Mouse (Mus musculus) liver, postnatal 0 days (tissue): ENCODE data around the gene Itpk1. TPM values are rescaled to one million over a fixed set of nuclear protein-coding genes. Genes with fewer than 3 reads are reported as not detected.

Experiments used
- ATAC-seq: fragments of 200-750 bp; cut with Nextera tagmentation; 2 replicates; pipeline ENCODE4 v1.8.0; 2017; ENCODE audit warnings: mild to moderate bottlenecking, moderate library complexity
- DNase-seq: peaks from one replicate; pipeline ENCODE4 v3.0.0-alpha.2; 2016
- H3K27ac ChIP-seq: fragments of 300-500 bp; sonication (generic); 2 replicates; pipeline ENCODE4 v1.5.1; 2014; ENCODE audit warnings: antibody characterized with exemption, moderate library complexity, mild to moderate bottlenecking, low read depth
- H3K27me3 ChIP-seq: fragments of 300-500 bp; sonication (generic); 2 replicates; pipeline ENCODE4 v1.6.1; 2014; ENCODE audit warnings: low read length, control low read depth, mixed read lengths; ENCODE audit not compliant: insufficient read depth
- H3K36me3 ChIP-seq: fragments of 300-500 bp; sonication (generic); replicated peaks from 2 replicates; pipeline ENCODE4 v1.6.1; 2014; ENCODE audit warnings: mild to moderate bottlenecking, control low read depth, low read length, moderate library complexity, mixed read lengths; ENCODE audit not compliant: insufficient read depth
- H3K4me1 ChIP-seq: fragments of 300-500 bp; sonication (generic); 2 replicates; pipeline ENCODE4 v1.6.1; 2014; ENCODE audit warnings: antibody characterized with exemption, mild to moderate bottlenecking, control low read depth; ENCODE audit not compliant: insufficient read depth
- H3K4me2 ChIP-seq: fragments of 300-500 bp; sonication (generic); 2 replicates; pipeline ENCODE4 v1.6.1; 2014; ENCODE audit warnings: low read depth, mild to moderate bottlenecking, low read length, moderate library complexity, mixed read lengths
- H3K4me3 ChIP-seq: fragments of 300-500 bp; sonication (generic); 2 replicates; pipeline ENCODE4 v1.5.1; 2014; ENCODE audit warnings: low read depth, low read length
- H3K9ac ChIP-seq: fragments of 300-500 bp; sonication (generic); replicated peaks from 2 replicates; pipeline ENCODE4 v1.6.1; 2014; ENCODE audit warnings: mild to moderate bottlenecking, moderate library complexity
- H3K9me3 ChIP-seq: fragments of 300-500 bp; sonication (generic); 2 replicates; pipeline ENCODE4 v1.6.1; 2016; ENCODE audit warnings: mild to moderate bottlenecking, control low read depth, low read length, mixed read lengths
- CTCF ChIP-seq: sonication (generic); IDR thresholded peaks from 2 replicates; pipeline ENCODE4 v1.5.1; 2016; ENCODE audit warnings: antibody characterized with exemption, low read depth
- EP300 ChIP-seq: IDR thresholded peaks from 2 replicates; pipeline ENCODE4 v1.6.1; 2016; ENCODE audit warnings: antibody characterized with exemption, low read depth, mild to moderate bottlenecking
- WGBS: fragments of 180-500 bp; shearing (Covaris S2); extraction: QIAGEN DNeasy Blood & Tissue Kit; methylation state at CpG from one replicate; pipeline ENCODE4 v1.1.7; 2014; ENCODE audit not compliant: insufficient replicate concordance; 5-methylcytosine and 5-hydroxymethylcytosine counted together
- microRNA counts: library from miRNA; unstranded; fragments of <30 nt; microRNA quantifications from one replicate; lab custom pipeline; 2015
- microRNA-seq: library from miRNA; unstranded; fragments of <30 nt; microRNA quantifications from one replicate; pipeline ENCODE4, GENCODE M21; 2016
- polyA plus RNA-seq: library from polyadenylated mRNA; unstranded; fragments of >200 nt; fragmentation: Nextera tagmentation; extraction: Ambion mirVana; gene quantifications from 2 replicates; pipeline ENCODE4 v1.2.1, GENCODE M21; 2015

Itpk1 gene
- polyA plus RNA-seq, 1 experiment from 2014 or later = 3.6 TPM

DNA sequence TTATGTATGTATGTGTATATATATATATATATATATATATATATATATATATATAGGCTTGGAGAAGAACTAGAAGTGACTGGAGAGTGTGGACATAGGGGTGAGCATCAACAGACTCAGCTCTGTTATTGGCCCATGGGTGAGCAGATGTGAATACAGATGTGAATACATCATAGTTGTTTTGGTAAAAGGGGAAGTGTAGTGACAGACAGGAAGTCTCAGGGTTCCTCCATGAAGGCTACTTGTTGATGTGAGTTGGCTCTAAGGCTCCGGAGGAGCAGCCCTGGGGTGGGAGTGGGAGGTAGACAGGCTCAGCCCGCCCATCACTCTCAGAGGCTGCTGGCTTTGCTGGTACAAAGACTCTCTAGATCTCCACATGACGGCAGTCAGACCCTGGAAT is 180.5 kb downstream of the Itpk1 start:
- no peaks in the 10 kb centered on the region for H3K4me1 ChIP-seq

DNA sequence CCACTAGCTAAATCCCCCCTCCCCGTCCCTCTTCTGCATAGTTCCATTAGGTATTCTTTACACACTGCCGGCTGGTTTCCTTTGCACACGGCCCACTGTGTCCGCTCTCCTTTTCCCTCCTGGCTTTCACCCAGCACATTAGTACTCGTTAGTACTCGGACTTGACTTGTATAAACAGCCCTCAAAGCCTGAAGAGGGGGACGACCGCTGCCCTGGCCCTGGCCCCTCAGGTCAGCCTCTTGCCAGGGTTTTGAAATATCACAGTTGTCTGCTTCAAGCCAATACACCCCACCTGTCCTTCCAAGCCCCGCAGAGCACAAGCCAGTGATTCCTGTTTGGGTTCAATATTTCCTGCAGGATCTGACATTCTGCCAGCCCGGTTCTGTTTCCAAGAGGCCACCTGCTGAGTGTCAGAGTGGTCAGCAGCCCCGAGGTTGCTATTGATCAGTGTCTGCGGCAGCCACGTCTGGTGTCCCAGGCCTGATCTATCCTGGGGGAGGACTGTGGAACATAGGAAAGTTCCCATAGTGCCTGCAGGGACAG is 182.9 kb downstream of the Itpk1 start:
- Histone ChIP-seq H3K9me3 (no peaks in the 10 kb centered on the region), H3K36me3 (no peaks in the 10 kb centered on the region), H3K9ac (no peak overlapping the region), H3K27ac (0 out of 2 replicates have a peak overlapping the region, but pooled peaks have one; percentile 16), H3K4me2 (peak overlapping the region; percentile 16; the same call in 1 of the 2 replicates), H3K4me3 (no peak overlapping the region), H3K27me3 (no peaks in the 10 kb centered on the region), H3K4me1 (no peaks in the 10 kb centered on the region)
- DNase-seq (peak; percentile 34), ATAC-seq (peak; percentile 48; the same call in 1 of the 2 replicates)
- TF ChIP-seq EP300 = no peak
- no peak for TF ChIP-seq CTCF
- WGBS = 49% methylated on average over 13 of the region's 13 CpGs

More for the DNA sequence above, 180.5 kb downstream of the Itpk1 start:
- ATAC-seq (no peak), DNase-seq (no peak)
- WGBS = 36% methylated on average over 3 of the region's 3 CpGs
- no peak overlapping the region for H3K4me3 ChIP-seq
- TF ChIP-seq CTCF (no peak), EP300 (no peak)
- no peaks in the 10 kb centered on the region for H3K9me3 ChIP-seq
- no peaks in the 10 kb centered on the region for H3K27me3 ChIP-seq
- H3K4me2 ChIP-seq = no peak overlapping the region
- no peak overlapping the region for H3K27ac ChIP-seq
- H3K9ac ChIP-seq = no peak overlapping the region
- H3K36me3 ChIP-seq = no peaks in the 10 kb centered on the region

DNA sequence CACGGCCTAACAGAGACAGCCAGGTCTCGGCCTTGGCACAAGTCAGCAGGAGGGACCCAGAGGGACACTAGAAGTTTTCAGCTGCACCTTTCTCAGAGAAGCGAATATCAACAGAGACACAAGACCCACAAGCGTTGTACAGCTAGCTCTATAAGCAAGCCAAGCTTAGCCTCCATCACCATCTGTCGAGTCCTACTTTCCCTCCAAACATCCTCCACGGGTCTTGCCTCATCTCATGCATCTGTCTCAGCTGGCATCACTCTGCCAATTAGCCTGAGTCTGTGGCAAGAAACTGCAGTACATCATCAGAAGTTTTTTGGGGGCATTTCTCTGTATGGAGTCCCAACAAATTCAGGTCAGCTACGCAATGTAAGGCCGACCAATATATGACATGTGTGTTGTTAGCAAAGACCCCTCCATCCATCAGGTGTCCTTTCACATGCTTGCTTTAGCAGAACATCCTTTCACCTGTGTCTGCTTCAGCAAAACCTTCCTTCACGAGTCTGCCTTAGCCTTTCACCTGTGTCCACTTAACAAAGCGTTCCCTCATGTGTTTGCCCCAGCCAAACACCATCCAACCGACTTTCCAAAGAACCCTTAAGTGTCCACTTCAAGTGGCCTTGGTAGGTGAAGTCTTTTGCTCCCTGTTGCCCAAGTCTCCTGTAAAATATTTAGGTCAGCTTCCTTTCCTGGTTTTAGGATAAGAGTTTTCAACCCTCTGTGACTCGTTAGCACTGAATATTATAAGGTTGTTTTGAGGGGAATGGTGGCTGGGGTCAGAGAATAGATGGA is 184.6 kb downstream of the Itpk1 start:
- no peak for TF ChIP-seq CTCF
- TF ChIP-seq EP300 = no peak
- no peak overlapping the region for H3K9ac ChIP-seq
- no peaks in the 10 kb centered on the region for H3K4me1 ChIP-seq
- 77% methylated on average over 12 of the region's 12 CpGs for WGBS
- H3K27ac ChIP-seq = no peak overlapping the region
- no peaks in the 10 kb centered on the region for H3K36me3 ChIP-seq
- H3K4me2 ChIP-seq = no peak overlapping the region
- H3K9me3 ChIP-seq = no peaks in the 10 kb centered on the region
- ATAC-seq = no peak
- no peaks in the 10 kb centered on the region for H3K27me3 ChIP-seq
- H3K4me3 ChIP-seq = no peak overlapping the region
- DNase-seq = no peak

MicroRNAs within 50 kb of the gene (microRNA counts, 519-probe panel; counts per million panel counts)
- not detected for microRNA mmu-miR-1936 (lab: Ali Mortazavi, UCI)

Small RNA genes lying within 50 kb of the gene (microRNA-seq; reads per million reads assigned to microRNA genes)
- gene Mir1936 = not detected

Other genes starting within 250 kb of the Itpk1 start
- 16.5 and 16.7 TPM in 2 replicates for gene Golga5, start 235.8 kb downstream of the Itpk1 start, polyA plus RNA-seq
- 0.45 and 0.83 TPM in 2 replicates for gene Chga, start 150.0 kb downstream of the Itpk1 start, polyA plus RNA-seq
- gene Moap1, start 38.7 kb upstream of the Itpk1 start, polyA plus RNA-seq = 4.2 and 4.9 TPM in 2 replicates
- 5.6 and 5.8 TPM in 2 replicates for gene Tmem251, start 38.8 kb upstream of the Itpk1 start, polyA plus RNA-seq
- gene Gm28051, start 52.8 kb upstream of the Itpk1 start, polyA plus RNA-seq = not detected in 2 replicates
- gene Gon7, start 52.9 kb upstream of the Itpk1 start, polyA plus RNA-seq = 10.8 and 13.0 TPM in 2 replicates
- 11.5 and 12.5 TPM in 2 replicates for gene Ubr7, start 53.0 kb upstream of the Itpk1 start, polyA plus RNA-seq
- 5.2 and 5.4 TPM in 2 replicates for gene Gm20604, start 53.7 kb upstream of the Itpk1 start, polyA plus RNA-seq
- gene Btbd7, start 173.5 kb upstream of the Itpk1 start, polyA plus RNA-seq = 4.6 and 4.7 TPM in 2 replicates
- gene Cox8c, start 194.4 kb upstream of the Itpk1 start, polyA plus RNA-seq = not detected in 2 replicates
- 0.01 TPM in 2 replicates for gene Unc79, start 243.9 kb upstream of the Itpk1 start, polyA plus RNA-seq